Mouse (Mus musculus) thymus, postnatal 25 days (tissue): ENCODE measurements around the gene Gm21190.
"Not testable (repeated sequence)": the region's sequence is repeated elsewhere in the genome, so short reads cannot be mapped to it uniquely, and the experiment has no call there.

Source experiments
- DNase-seq: peaks from one replicate; pipeline ENCODE4 v3.0.0; 2022

Gene Gm21190

GRCm38 (mm10) chr5:15488743-15489142, 40.3 kb downstream of the Gm21190 start:
- no peak for DNase-seq

- not testable (repeated sequence) for DNase-seq
Measured at GRCm38 (mm10) chr5:15484616-15485015, 44.4 kb downstream of the Gm21190 start.

DNA sequence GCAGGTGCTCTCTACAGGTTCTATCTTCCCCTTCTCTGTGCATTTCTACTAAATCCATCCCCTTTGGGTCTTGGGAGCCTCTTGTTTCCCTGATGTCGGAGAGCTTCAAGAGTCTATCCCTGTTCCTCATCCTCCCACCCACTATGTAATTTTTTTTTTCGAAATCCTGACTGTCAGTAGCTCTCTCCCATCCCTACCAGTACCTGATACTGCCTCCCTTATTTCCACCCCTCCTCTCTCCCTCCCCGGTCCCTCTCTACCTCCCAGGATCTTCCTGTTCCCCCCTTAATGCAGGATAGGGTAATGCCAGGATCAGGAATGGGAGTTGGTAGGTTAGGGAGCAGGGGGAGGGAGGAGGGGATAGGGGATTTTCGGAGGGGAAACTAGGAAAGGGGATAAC, 45.4 kb downstream of the Gm21190 start:
- DNase-seq: not testable (repeated sequence)

DNA sequence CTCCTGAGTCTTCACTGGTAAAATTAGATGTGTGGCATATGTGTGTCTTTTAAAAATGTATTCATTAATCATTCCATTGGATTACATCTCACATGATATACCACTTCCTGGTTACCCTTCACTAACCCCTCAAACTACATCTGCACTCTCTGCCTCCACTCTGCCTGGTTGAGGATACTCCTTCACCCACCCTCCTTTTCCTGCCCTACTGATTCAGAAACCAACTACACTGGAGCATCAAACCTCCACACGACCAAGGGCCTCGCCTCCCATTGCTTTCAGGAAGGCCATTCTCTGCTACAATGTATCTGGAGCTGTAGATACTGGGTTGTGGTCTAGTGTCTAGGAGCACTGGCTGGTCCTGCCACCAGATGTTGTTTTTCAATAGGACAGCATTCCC, 46.2 kb downstream of the Gm21190 start:
- not testable (repeated sequence) for DNase-seq

DNA sequence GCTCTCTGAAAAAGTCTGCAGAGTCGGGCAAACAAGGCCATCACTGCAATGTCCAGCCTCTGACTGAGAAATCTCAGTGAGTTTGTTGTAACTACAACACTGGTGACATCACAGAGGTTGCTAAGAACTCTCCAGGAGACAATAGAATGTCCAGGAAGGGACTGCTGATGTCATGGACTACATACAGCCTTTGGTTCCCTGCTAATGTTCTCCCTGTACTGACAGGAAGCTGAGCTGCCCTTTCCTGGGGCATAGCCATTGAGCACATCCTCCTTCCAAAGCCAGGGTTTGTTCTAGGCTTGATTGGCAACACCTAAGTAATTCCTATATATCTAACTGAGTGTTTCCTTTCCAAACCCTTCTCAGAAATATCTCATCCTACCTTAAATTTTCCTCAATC, 52.6 kb downstream of the Gm21190 start, which contains the start of gene Gm21149:
Gene Gm21149 (minus strand): TSS at position 101 of the 400 bp plus-strand sequence.
- not testable (repeated sequence) for DNase-seq
